Mouse (Mus musculus) CH12.LX (cell line): ENCODE data around the gene Enpp6.

ENCODE experiments used
- POLR2A ChIP-seq: IDR thresholded peaks from 2 replicates; pipeline ENCODE4 v1.6.1; 2011; ENCODE audit warnings: low read depth, mild to moderate bottlenecking, improper control_type of control experiment, low read length
- RAD21 ChIP-seq: IDR thresholded peaks from 2 replicates; pipeline ENCODE4 v1.6.1; 2011; ENCODE audit warnings: low read depth, mild to moderate bottlenecking, low read length, improper control_type of control experiment, moderate library complexity
- USF2 ChIP-seq: conservative IDR thresholded peaks from 2 replicates; pipeline ENCODE4 v1.6.1; 2011; ENCODE audit warnings: low read depth, low read length, improper control_type of control experiment
- ZKSCAN1 ChIP-seq: IDR thresholded peaks from 2 replicates; pipeline ENCODE4 v1.6.1; 2012; ENCODE audit warnings: low read depth, inconsistent platforms, low read length, improper control_type of control experiment, borderline replicate concordance

GRCm38 (mm10) chr8:46965812-46966211, 20.9 kb upstream of the Enpp6 start:
- TF ChIP-seq USF2 (no peak), POLR2A (no peak), ZKSCAN1 (no peak), RAD21 (no peak)
